Mouse (Mus musculus) mouse trophoblast stem cell (cell line): ENCODE data around the gene Wdpcp.

Source experiments
- in situ Hi-C, 2 experiments: fragments of 300-500 bp; cut with MseI, MboI; formaldehyde crosslinking; loops; 2 replicates in 1 of 2; 3 replicates in 1 of 2; pipeline ENCODE4 v1.15.1; 2025

The Wdpcp gene

DNA sequence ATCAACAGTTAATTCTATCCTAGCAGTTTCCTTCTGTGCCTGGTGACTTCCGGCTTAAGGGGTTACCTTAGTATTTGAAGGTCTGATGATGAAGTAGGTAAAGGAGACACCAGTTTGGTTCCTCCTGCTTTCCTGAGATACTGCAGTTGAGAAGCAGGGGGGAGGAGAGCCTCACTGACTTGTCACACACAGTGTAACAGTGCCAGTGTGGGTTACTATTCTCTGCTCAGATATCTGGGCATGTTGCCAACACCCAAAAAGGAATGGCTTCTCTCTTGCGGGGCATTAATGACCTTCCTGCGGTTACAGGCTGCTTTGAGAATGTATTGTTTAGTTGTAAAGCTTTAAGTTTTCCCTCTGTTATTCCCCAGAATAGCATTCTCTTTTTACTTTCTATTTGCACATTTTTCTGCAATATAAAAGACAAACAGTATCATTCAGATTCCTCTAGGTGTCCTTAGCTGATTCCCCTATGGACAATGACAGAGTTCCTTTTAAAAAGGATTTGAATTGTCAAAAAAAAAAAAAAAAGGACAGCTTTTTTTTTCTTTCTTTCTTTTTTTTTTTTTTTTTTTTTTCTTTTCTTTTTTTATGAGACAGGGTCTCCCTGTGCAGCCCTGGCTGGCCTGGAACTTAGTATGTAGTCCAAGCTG lies 2.5 kb upstream of the Wdpcp start:
- in situ Hi-C loops: no loop called here

DNA sequence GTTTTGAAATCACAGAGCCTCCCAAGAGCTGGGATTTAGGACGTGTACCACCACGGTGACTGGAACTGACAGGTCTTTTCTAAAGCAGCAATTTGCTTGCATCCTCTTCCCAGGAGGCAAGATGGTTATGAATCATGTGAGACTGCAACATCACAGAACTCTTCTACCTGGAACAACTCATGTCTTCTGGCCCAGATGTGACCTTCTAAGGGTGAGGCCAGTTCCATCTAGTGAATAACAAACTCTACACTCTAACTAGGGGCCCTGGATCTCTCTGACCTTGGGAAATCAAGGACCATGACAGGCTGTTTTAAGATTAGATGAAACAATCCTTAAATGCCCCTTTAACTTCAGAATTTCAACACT lies 1.9 kb upstream of the Wdpcp start:
- in situ Hi-C loops: no loop called here

DNA sequence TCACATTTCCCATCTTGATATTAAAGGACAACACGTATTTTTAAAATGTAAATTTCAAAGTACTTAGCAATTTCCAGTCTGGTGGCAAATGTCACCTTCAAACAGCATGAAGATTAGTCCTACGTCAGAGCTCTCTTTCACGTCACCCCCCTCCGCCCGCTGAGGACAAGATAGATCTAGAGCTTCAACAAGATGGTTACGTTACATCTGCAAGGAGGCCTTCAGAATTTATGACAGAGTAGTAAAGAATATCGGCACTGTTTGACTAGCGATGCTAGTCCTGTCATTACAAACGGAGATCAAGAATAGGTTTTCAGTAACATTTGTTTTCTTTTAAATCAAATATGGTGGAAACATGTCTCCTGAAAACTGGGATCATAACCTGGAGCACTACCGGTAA lies 1.1 kb upstream of the Wdpcp start:
- in situ Hi-C loops: no loop called here

DNA sequence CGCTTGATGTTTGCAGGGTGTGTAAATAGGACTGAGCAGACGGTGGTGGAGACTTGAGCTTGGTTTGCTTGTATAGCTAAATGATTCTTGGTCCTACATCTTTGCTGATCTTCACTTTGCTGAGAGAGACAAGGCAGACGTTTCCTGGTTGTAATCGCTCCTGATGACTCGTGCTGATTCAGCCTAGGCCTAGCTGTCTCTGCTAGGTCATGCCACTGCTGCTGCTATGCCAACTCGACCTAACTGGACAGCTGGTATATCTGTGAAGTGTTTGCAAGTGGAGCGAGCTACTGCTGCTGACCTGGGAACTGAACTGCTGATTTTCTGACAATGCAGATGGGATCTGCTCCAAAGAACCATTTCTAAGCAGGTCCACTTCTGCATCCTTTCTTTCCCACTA lies 9.4 kb downstream of the Wdpcp start:
- in situ Hi-C loops: no loop called here

DNA sequence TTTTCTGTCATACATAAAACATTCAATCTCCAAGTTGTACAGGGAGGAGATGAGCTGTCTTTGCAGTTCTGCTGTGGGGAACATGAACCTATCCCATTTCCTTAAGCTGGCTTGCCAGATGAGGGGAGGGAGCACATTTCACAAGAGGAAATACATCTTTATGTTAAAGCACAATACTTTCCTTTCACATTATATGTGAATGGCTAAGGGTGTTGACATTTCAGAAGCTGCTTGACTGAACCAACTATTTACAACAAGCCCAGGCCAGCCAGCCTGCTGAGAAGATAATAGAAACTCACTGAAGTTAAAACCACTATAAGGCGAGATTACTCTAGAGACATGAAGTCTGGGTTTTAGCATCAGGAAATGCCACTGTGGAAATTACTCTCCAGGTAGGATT lies 11.3 kb downstream of the Wdpcp start:
- in situ Hi-C loops: no loop called here

DNA sequence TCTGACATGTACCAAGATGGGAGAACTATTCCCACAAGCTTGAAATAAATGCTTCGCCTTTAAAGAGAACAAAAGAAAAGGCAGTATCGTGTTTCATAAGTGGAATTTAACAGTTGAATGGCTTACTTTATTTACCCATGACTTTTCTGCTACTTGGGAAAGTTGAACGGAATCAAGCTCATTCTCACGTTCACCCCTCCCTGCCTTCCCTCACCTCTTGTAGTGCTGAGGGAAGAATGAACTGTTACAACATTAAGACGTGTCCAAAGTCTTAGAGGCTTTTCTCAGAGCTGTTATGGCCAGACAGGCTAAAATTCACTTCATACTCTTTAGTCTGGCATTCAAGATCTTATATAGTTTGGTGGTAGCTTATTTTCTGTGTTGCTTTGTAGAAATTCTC lies 30.5 kb downstream of the Wdpcp start:
- in situ Hi-C loops: no loop called here

DNA sequence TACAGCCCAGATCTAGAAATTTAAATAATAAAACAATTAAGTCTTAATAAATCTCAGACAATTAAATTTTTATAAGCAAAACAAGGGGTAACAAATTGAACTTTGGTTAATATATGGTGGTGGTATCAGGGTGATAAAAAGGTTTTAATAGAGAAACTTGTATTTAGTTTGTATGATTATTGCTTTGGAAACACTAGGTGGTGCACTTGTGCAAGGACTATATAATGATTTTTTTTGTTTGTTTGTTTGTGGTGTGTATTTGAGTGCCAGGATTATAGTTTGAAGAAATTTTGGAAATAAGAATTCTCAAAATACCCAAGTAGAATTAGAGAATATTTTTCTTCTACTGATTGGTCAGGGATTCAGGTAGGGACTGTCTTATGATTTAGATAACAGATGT lies 43.9 kb downstream of the Wdpcp start:
- in situ Hi-C loops: no loop called here

DNA sequence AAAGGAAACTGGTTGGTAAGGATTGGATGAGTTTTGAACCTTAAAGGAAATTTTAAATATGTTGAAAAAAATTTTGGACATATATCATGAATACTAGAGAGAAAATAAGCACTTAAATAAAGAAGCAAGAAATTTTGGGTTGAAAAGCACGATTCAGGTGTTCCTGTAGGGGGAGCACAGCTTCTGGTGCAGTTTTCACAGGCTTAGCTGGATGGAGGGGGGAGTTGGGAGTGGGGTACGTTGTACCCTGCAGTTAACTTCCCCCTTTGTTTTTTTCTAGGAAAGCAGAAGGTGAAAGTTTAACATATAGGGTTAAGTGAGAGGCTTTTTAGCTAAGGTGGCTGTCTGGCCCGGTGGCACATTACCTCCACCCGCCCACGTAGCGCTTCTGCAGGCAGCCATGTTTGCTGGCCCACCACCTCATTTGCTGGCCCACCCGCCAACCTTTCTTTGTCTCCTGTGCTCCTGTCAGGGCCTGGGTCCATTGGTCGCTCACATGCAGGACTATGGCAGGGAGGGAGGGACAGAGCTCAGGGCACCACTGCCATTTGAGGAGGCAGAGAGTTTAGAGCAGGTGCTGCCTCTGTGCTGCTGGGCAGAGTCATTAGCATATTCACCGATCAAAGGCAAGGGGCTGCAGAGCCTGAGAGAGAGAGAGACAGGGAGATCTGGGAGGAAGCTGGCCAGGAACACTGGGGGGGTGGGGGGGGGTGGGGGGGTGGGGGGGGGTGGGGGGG lies 62.3 kb downstream of the Wdpcp start:
- in situ Hi-C loops: no loop called here

DNA sequence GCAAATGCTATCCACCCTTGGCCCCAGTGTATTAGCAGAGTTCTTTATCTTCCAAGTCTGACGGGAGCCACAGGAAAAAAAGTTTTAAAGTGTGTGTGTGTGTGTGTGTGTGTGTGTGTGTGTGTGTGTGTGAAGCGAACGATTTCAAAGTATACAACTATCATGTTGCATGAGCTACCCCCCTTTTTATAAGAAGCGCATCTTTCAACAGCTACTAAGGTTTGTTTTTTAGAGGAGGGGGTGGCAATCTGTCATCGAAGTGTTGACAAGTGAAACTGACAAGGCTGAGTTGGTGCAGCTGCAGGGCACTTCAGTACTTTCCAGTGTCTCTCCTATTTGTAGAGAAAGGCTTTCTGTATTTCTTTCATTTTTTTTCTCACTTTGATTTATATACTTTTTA lies 66.3 kb downstream of the Wdpcp start:
- in situ Hi-C loops: no loop called here

DNA sequence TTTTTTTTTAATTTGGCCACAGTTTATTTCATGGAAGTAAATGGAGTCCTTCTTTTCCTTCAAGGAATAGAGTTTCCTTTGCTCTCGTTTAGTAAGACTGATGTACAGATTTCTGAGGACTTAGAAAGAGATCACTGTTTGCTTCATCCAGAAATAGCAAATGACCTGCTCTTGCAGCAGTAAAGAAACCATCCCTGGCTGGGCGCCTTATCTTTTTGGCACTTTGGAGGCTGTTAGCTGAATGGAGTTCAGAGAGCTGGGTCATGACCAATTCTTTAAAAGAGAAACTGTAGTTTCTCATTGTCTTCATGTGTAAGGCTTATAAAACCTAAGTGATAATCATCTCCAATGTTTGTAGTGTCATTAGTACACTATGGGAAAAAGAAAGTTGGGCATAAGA lies 67.5 kb downstream of the Wdpcp start:
- in situ Hi-C loops: no loop called here

DNA sequence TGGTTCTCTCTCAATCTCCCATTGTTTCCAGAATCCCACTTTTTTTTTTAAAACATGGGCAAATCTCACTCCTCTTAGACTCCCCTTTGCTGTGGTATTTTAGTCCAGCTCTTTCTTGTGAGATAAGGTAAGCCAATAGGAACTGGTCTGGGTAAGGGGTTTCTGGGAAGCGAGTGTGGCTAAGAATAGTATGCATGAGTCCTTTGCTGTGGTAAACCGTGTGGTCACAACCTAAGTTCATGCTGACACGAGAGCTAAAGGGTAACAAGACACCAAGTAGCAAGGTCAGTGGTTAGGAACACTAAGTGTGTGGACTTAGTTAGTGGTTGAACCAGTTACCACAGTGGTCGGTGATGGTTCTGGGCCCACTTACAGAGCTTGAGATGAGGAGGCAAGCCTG lies 72.2 kb downstream of the Wdpcp start:
- in situ Hi-C loops: no loop called here

DNA sequence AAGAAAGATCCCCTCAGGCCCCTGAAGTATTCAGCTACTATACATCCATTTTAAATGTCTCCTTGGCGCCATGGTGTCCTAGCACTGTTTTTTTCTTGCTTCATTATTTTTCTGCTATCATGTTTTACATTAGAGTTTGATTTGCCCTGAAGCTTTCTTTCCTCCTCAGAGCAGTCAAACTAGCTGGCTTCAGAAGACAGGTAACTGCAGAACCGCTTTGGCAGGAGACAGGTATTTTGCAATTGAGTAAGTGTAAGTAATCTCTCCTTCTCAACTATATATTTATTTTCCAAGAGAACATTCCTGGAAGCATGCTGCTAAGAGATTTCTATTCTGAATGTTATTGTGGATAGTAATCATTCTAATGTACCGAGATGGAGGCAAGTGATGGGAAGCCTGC lies 74.1 kb downstream of the Wdpcp start:
- in situ Hi-C loops: no loop called here

DNA sequence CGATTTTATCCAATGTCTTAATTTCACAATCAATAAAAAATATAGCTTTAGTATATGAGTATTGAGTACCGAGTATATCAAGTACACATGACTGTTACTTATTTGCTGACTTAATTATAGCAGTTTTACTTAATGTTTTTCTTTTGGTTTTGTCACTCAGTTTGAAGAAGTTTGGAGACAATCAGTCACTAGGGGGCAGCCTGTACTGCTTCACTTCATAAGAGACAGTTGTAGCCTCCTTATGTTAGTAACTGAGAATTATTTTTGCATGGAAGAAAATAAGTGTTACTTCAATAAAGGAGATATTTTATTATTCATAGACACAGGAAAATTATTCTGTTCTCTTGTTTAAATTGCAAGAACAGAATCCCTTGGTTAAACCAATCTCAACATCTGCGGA lies 87.0 kb downstream of the Wdpcp start:
- in situ Hi-C loops: no loop called here

DNA sequence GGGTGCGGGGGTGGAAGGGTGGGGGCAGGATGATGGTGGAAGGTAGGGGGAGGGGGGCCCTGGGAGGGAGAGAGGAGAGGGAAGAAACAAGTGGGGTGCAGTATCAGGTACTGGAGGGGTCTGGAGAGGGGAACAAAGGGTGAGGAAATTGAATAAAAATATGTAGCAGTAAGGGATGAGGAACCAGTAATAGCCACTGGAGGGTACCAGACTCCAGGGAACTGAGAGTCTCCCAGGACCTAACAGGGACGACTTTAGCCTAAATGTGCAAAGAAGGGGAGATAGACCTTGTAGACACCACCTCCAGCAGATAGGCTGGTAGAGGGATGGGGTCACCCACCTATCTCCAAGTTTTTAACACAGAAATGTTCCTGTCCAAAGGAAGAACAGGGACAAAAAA lies 105.0 kb downstream of the Wdpcp start:
- in situ Hi-C loops: no loop called here

DNA sequence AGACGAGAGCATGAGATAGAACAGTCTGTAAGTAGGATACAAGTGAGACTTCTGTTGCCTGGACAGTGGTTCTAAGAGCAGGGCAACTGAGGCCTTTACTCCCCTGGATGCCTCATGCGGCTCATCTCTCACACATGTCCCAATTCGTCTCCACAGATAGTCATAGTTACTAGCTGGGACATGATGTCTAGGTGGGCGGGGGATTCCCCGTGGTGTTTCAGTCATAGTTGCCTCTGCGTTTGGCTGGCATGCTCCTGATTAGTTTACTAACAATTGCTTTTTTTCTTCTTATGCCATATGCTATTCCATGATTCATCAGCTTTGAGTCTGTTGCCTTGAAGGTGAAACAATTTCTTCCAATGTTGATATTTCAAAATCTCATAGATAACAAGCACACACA lies 116.4 kb downstream of the Wdpcp start:
- in situ Hi-C loops: no loop called here

DNA sequence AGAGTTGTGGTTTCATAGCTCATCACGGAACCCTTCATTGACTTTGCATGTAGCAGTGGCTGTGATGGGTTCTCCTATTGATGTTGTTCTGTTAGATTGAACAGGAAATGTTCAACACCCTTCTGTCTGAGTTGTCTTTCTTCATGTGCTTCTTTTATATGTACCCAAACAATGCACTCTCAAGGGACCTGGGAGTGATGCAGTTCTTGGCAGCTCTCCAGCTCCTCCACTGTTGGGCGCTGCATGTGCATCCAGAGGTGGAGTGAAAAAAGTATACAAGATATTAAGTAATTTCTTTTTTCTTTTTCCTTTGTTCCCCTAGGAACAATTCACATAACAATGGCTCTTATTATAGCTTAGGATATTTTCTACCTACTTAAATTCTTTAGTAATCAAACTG lies 118.7 kb downstream of the Wdpcp start:
- in situ Hi-C loops: no loop called here

DNA sequence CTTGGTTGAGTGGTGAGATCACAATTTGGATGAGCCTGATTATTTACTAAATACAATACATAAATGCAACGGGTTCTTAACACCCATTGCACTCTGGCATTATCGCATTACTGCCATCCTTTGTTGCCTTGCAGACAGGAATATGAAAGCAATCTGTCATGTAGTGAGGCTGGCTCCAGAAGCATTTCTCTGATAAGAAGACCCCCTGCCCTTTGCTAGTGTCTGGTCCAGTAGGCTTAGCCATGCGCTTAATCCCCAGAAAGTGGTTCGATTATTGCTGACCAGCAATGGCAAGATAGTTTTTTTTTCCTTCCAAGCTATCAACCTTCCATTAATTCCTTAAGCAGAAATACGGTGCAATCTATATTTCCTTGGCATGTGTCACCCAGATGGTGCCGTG lies 122.1 kb downstream of the Wdpcp start:
- in situ Hi-C loops: no loop called here

DNA sequence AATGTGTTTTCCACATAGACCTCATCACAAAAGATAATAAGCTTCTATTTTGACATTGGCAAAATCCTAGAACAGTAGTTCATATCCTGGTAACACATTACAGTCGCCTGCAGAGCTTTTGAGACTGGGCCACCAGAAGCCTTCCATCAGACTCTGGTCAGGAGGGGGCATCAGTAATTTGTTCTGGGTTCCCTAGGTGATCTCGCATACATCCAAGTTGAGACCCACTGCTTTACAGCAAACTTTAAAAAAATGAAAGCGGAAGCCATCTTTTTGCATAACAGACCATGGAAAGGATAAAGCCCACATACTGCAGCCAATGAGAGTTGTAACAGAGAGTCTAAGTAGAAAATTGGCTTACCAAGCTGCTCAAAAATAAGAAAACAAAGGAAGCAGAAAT lies 125.6 kb downstream of the Wdpcp start:
- in situ Hi-C loops: no loop called here

DNA sequence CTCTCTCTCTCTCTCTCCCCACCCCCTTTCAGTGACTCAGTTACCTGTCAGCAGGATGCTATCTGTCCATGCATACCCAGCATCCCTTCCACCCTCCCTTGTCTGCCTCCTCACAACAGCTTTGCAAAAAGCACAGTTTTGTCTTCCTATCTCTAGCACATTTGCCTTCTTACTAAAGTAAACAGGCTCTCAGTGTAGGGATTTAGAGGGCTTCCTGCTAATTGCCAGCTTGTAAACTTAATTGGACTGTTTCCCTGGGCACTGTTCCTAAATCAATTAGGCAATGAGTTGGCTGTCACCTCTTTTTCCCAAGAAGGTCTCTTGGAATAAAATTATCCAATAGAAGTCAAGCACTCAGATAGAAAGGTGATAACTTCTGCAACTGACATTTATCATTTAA lies 141.5 kb downstream of the Wdpcp start:
- in situ Hi-C loops: no loop called here

DNA sequence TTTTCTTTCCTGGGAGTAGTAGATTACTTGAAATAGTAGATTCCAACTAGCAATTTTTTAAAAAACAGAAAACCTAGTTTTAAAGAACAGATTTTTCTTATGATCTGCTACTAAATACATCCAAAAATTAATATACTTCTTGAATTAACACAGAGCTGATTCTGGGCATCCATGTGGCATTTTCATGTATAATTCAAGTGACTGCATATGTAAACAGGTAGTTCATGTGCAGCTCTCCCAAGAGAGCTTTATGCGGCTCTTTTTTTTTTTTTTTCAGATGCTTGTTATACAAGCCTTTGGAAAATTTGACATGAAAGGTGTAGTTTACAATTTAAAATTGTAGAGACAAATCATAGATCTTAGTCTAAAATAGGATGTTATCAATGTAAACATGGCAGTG lies 142.0 kb downstream of the Wdpcp start:
- in situ Hi-C loops: no loop called here

DNA sequence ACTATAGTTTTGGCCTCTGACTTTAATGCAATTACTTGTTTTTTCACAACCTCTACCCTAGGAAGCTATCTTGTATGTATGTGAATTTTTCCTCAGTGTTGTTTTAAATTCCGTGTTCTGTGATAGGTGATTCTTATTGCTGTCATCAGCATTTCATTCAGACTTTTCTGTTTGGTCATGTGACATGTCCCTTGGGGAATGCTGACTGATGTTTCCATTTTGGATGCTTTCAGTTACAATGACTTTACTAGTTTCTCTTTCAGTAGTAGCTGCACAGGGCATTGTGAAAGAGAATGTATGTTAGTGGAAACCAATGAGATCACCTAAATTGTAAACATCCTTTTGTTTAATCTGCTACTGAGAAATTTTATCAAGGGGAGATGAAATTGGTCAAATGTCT lies 154.3 kb downstream of the Wdpcp start:
- in situ Hi-C loops: no loop called here

DNA sequence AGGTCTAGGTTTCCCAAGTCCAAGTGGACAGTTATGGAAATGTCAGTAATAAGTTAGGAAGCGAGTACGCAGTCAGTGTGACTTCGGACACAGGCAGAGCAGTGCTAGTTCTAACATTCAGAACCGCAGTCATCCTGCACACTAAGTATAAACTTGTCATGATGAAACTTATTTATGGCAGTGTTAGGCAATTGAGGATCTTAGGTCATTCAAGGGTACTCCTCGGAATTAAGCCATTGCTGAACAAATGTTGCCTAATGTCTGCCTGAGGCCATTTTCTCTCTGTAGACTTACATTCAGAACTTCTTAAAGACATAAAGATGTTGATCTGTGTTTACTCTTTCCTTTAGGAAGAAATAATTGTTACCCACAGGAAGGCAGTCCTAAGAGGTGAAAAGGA lies 157.0 kb downstream of the Wdpcp start:
- in situ Hi-C loops: no loop called here

DNA sequence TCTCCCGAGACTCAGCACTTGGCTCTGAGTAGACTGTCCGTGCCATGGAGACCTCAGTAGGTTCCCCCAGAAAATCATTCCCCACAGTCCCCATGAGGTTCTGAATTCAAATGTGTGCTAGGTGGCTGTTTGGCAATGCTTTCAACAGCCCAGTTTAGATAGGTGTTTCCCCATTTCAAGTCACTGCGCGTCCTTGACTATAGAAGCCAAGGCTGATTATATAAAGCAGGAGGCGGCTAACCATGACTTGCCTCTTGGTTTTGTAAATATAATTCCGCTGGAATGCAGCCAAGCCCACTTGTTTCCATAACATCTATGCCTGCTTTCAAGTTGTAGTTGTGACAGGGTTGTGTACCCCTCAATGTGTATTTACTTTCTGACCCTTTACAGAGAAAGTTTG lies 157.9 kb downstream of the Wdpcp start:
- in situ Hi-C loops: no loop called here

DNA sequence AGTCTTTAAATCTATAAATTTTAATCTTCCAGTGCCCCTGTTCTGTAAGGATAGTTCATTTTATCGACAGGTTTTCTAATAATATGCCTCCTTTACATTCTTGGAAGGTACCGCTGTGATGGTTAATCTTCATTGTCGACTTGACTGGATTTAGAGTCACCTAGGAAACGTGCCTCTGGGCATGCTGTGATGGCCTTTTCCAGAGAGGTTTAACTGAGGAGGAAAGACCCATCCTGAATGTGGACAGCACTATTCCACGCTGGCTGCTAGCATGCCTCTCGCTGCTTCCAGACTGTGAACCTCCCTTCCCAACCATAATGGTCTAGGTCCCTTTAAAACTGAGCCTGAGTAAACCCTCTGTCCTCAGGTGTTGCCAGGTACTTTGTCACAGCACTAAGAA lies 163.2 kb downstream of the Wdpcp start:
- in situ Hi-C loops: no loop called here
